Mouse (Mus musculus): ENCODE data around the gene Ablim1.

- TF ChIP-seq EP300 (IDR thresholded peaks at IDR 0.05; ENCODE audit: low read depth) (no peak), CTCF (IDR thresholded peaks at IDR 0.05; ENCODE audit: low read depth) (no peak)
Observed at GRCm38 (mm10) chr19:57236647-57237046, 78.1 kb downstream of the Ablim1 start.
